Mouse (Mus musculus): Measurements from ENCODE around the gene Foxb1. TPM values are rescaled to one million over a fixed set of nuclear protein-coding genes. Genes with fewer than 3 reads are reported as not detected.
A peak's percentile ranks its signal among the peaks of the same experiment; 100 is the strongest.

Foxb1 gene
- total RNA-seq, 2 experiments from 2014 or later: not detected

DNA sequence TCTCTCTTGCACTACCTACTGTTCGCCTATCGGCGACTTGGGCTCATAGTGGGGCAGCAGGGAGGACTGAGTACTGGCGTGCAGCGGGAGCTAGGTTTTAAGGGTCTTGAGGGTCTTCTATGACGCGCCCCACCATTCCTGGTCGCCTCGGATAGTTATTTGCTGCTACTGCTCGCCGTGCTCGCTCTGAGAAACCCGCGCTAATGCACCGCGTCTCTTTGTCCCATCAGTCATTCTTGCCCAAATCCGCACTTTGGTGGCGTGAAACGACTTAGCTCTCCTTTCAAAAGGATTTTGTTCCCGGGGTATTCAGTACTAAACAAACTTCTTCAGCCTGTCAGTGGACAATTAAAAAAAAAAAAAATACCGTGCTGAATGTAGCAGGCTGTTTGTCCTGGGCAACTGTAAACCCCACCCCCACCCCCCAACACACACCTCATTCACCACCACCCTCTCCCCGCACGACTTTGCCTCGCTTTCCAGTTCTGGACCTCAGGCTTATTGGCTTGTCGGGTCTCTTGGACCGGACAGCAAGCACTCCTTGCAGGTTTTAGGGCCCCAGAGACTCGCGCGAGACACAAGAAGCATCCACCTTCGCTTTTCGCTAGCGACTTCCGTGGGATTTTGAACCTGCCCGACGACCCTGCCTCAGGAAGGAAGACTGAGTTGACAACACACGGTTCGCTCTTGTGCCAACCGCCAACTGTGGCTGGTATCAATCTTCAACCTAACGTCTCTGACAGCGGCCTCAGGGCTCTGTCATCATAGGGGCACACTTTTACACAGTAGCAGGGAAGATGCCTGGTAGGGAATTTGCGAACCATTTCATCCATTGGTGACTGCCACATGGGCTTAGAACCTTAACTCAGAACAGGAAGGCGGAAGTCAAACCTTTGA, 4.1 kb upstream of the Foxb1 start:
- intact Hi-C loops (cut with DNase I): no loop called here

DNA sequence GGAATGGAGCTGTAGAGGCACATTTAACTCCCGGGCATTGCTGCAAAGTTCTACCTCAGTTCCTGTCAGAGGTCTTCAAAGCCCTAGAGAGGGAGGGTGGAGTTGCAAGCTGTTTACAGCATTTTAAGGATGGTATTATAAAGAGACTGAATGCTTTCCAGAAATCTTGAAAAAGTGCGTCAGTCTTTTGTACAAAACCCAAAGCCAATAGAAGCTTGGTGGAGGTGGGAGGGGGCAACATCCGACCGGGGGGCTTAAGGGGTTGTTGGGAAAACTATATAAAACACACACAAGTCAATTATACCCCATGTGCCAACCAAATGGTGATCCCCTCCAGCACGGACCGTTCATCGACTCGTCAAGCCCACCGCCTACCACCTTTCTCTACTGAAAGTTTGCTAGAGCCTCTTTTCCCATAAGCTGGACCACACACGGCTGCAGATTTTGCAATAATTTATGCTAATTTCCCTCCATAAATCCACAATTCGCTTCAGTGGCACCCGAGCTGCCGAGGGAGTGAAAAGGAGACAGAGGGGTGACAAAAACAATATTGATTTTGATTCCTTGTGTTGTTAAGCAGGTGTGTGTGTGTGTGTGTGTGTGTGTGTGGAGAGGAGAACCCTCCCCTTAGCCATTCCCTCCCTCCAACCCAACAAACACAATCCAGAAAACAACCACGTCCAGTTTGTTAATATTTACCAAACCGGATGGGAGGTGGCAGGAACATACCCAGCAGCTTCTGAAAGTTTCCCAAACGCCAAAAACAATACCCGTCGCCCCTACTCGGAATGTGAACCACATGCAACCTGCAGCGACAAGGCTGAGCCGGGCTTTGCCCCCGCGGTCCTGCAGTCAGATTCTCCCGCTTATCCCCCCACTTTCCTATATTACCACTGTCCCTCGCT, 3.2 kb upstream of the Foxb1 start:
- no peak for DNase-seq
- intact Hi-C loops (cut with DNase I): no loop called here
- Histone ChIP-seq H3K27ac (no peak overlapping the region), H3K4me3 (no peak overlapping the region)
- TF ChIP-seq CTCF (IDR thresholded peaks at IDR 0.05): no peak

More for the DNA sequence above, 4.1 kb upstream of the Foxb1 start:
- no peak overlapping the region for H3K4me3 ChIP-seq
- no peak overlapping the region for H3K27ac ChIP-seq
- TF ChIP-seq CTCF (IDR thresholded peaks at IDR 0.05): no peak
- no peak for DNase-seq

GRCm38 (mm10) chr9:69762703-69763102, 2.0 kb upstream of the Foxb1 start:
- TF ChIP-seq CTCF (IDR thresholded peaks at IDR 0.05): no peak
- Histone ChIP-seq H3K4me3 (no peak overlapping the region), H3K27ac (no peak overlapping the region)
- intact Hi-C loops (cut with DNase I): no loop called here
- no peak for DNase-seq

DNA sequence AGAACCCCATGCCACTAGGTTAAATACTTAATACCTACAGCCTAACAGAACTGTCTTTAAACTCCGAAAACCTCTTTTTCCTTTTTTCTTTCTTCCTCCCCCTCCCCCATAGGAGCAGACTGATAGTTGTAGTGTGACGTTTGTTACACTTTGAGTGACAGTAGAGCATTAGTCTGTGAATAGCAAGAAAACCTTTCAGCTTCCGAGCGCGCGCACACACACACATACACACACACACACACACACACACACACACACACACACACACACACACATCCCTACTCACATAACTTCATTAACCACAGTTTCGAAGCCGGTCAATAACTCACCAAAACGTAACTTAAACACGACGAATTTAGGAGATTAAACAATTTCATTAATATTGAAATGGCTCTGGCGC, 1.5 kb upstream of the Foxb1 start:
- intact Hi-C loops (cut with DNase I): no loop called here
- H3K4me3 ChIP-seq: no peak overlapping the region
- TF ChIP-seq CTCF (IDR thresholded peaks at IDR 0.05): no peak
- no peak overlapping the region for H3K27ac ChIP-seq
- DNase-seq: no peak

GRCm38 (mm10) chr9:69761569-69761968, 829 bp upstream of the Foxb1 start:
- no peak overlapping the region for H3K4me3 ChIP-seq
- no peak overlapping the region for H3K27ac ChIP-seq
- no peak for TF ChIP-seq CTCF (IDR thresholded peaks at IDR 0.05)
- intact Hi-C loops (cut with DNase I): no loop called here
- DNase-seq: no peak

DNA sequence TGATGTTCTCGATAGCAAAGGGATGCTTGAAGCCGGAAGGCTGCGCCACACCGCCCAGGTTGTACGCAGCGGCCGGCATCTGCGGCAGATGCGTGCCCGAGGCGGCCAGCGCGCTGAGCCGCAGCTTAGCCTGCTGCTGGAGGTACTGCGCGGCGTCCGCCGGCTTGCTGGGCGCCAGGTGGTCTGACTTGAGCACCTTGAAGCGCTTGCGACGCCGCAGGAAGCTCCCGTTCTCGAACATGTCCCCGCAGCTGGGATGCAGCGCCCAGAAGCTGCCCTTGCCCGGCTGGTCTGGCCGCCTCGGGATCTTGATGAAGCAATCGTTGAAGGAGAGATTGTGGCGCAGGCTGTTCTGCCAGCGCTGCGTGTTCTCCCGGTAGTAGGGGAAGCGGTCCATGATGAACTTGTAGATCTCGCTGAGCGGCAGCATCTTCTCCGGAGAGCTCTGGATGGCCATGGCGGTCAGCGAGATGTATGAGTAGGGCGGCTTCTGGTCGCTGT, 969 bp downstream of the Foxb1 start:
- intact Hi-C loops (cut with DNase I): no loop called here
- Histone ChIP-seq H3K4me3 (no peak overlapping the region), H3K27ac (no peak overlapping the region)
- no peak for TF ChIP-seq CTCF (IDR thresholded peaks at IDR 0.05)
- no peak for DNase-seq

GRCm38 (mm10) chr9:69758946-69759615, 1.7 kb downstream of the Foxb1 start:
- DNase-seq: no peak
- intact Hi-C loops (cut with DNase I): no loop called here
- H3K4me3 ChIP-seq: peak overlapping the region; percentile 46

GRCm38 (mm10) chr9:69758506-69758905, 2.2 kb downstream of the Foxb1 start:
- no peak overlapping the region for H3K27ac ChIP-seq
- intact Hi-C loops (cut with DNase I): no loop called here
- DNase-seq: no peak
- peak overlapping the region; percentile 46 for H3K4me3 ChIP-seq
- TF ChIP-seq CTCF (IDR thresholded peaks at IDR 0.05): no peak

More at GRCm38 (mm10) chr9:69758946-69759615, 1.7 kb downstream of the Foxb1 start:
- H3K27ac ChIP-seq: no peak overlapping the region
- TF ChIP-seq CTCF (IDR thresholded peaks at IDR 0.05): no peak

GRCm38 (mm10) chr9:69757254-69757653, 3.5 kb downstream of the Foxb1 start:
- Histone ChIP-seq H3K4me3 (no peak overlapping the region), H3K27ac (no peak overlapping the region)
- DNase-seq: no peak
- no peak for TF ChIP-seq CTCF (IDR thresholded peaks at IDR 0.05)
- intact Hi-C loops (cut with DNase I): no loop called here

- Histone ChIP-seq H3K4me3 (no peak overlapping the region), H3K27ac (no peak overlapping the region)
- intact Hi-C loops (cut with DNase I): no loop called here
- no peak for TF ChIP-seq CTCF (IDR thresholded peaks at IDR 0.05)
- DNase-seq: no peak
These were observed 4.3 kb downstream of the Foxb1 start for GRCm38 (mm10) chr9:69756456-69756855.

GRCm38 (mm10) chr9:69756041-69756440, 4.7 kb downstream of the Foxb1 start:
- Histone ChIP-seq H3K4me3 (no peak overlapping the region), H3K27ac (no peak overlapping the region)
- DNase-seq: no peak
- intact Hi-C loops (cut with DNase I): no loop called here
- TF ChIP-seq CTCF (IDR thresholded peaks at IDR 0.05): no peak

DNA sequence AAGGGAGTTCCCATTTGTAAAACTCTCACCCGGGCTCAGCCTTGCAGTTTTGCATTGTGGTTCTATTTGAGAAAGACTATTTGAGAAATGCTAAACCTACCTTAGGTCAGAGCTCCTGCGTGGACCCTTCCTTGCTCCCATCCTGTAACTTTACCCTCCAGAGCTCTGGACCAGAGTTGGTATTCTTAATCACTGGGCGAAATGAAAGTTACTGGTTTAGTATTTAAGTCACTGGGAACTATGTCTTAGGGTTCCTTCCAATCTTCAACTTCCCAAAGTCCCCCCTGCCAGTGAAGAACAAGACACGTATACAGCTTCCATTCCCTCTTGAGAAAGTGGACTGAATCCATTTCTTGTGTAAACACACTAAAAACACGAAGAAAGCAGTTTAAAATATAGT, 5.6 kb downstream of the Foxb1 start:
- no peak for DNase-seq
- TF ChIP-seq CTCF (IDR thresholded peaks at IDR 0.05): no peak
- no peak overlapping the region for H3K27ac ChIP-seq
- intact Hi-C loops (cut with DNase I): no loop called here
- no peak overlapping the region for H3K4me3 ChIP-seq
